19 mouse cellular contexts compared by ENCODE assay signal in the genomic region with DNA sequence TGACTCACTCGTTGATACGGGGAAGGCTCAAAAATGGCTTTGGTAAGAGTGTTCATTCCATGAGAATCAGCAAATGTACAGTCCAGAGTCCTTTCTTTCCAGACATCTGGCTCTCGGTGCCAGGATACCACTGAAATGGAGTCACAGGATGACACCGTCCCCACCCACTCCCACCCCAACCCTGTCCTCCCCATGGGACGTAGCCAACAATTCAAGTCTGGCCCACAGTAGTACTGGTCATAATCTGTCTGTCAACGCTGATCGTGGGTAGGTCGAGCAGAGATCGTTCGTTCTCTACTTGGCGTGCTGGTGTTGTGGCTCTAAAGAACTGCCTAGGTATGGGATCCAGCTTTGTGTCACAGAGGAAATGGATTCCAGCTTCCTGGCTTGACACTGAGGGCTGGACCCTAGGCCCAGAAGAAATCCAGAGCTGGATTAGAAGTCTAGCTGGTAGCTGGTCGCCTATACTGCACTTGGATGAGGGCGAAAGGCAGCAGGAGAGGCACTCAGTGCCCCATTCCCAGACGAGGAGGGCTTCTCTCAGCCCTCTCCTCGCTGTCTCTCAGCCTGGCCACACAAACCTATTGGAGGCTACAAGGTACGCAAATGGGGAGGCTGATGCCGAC. TPM values are rescaled to one million over a fixed set of nuclear protein-coding genes. Genes with fewer than 3 reads are reported as not detected.
DNase-seq lines count a peak whose midpoint lies in the region; ATAC-seq and TF ChIP-seq lines count a peak whose summit lies in the region.
"Had no signal": no experiment of that assay in that cellular context is flagged by ENCODE, and none has a peak within 500 bp of the region (broad histone marks: within the 10 kb centered on the region; RNA-seq: fewer than 3 reads in every experiment).

No protein-coding gene starts in this region.

- peaks cover 63% of the 10 kb centered on the region for H3K4me1 ChIP-seq in spleen, adult 2 months (ENCODE audit: control insufficient read depth, insufficient read depth, insufficient read length)
- H3K4me1 ChIP-seq in liver, embryonic 11.5 days (replicated peaks; ENCODE audit: control insufficient read depth, insufficient read depth, low read length) = peaks cover 48% of the 10 kb centered on the region
- no peaks in the 10 kb centered on the region for H3K4me1 ChIP-seq in stomach, postnatal 0 days (replicated peaks; ENCODE audit: control insufficient read depth, insufficient read depth)
- H3K4me1 ChIP-seq: midbrain, embryonic 15.5 days had no signal

- no peak for DNase-seq in gastrocnemius, adult 2 months
- DNase-seq in gastrocnemius, postnatal 10 days = no peak
- no peak for DNase-seq in spleen, adult 2 months (ENCODE audit: low read depth in 1 of 2, low spot score in 2 of 2)
- DNase-seq in spleen, postnatal 10 days (ENCODE audit: low spot score in 2 of 2) = no peak
- no peak for DNase-seq in liver, embryonic 11.5 days (ENCODE audit: low spot score)
- no peak for DNase-seq in stomach, postnatal 0 days (ENCODE audit: low spot score)
- DNase-seq in testis, postnatal 14 days (ENCODE audit: low spot score) = no peak
- no peak for DNase-seq in spleen, adult 12 weeks (ENCODE audit: low spot score)
- DNase-seq: adrenal gland, postnatal 25 days; cerebellum, postnatal 10 days; gastrocnemius, postnatal 14 days; heart, postnatal 4 days; kidney, postnatal 14 days; left cerebral cortex, postnatal 4 days; lung, adult 18-20 months; spleen, adult 18-20 months had no signal

- peak overlapping the region; percentile 50 for H3K9ac ChIP-seq in liver, embryonic 11.5 days (ENCODE audit: low read depth, low read length)
- no peak overlapping the region for H3K9ac ChIP-seq in stomach, postnatal 0 days (ENCODE audit: low read length)
- H3K9ac ChIP-seq: heart, embryonic 12.5 days; midbrain, embryonic 15.5 days had no signal

- no peak for TF ChIP-seq POLR2A in spleen, adult 2 months (IDR thresholded peaks at IDR 0.05; ENCODE audit: low read depth, low read length)

- peak overlapping the region; percentile 38; the same call in 1 of the 2 replicates for H3K27ac ChIP-seq in gastrocnemius, adult 2 months
- peak overlapping the region; percentile 70 for H3K27ac ChIP-seq in spleen, adult 2 months (ENCODE audit: insufficient read depth, low read length)
- peak overlapping the region; percentile 49 for H3K27ac ChIP-seq in liver, embryonic 11.5 days (ENCODE audit: low read depth, low read length)
- H3K27ac ChIP-seq in stomach, postnatal 0 days (replicated peaks) = 0 out of 2 replicates have a peak overlapping the region, but pooled peaks have one; percentile 18
- H3K27ac ChIP-seq: midbrain, embryonic 15.5 days had no signal

- H3K4me2 ChIP-seq in liver, embryonic 11.5 days = peak overlapping the region; percentile 69
- no peak overlapping the region for H3K4me2 ChIP-seq in stomach, postnatal 0 days (replicated peaks; ENCODE audit: low read depth)
- H3K4me2 ChIP-seq: heart, embryonic 12.5 days; midbrain, embryonic 15.5 days had no signal

- intact Hi-C loops in gastrocnemius, adult 2 months (cut with DNase I) = no loop called here

- WGBS in spleen, adult 2 months = 86% methylated on average over 17 of the region's 17 CpGs
- 68% methylated on average over 17 of the region's 17 CpGs for WGBS in liver, embryonic 11.5 days
- WGBS in stomach, postnatal 0 days = 75% methylated on average over 17 of the region's 17 CpGs

- TF ChIP-seq EP300 in stomach, postnatal 0 days (optimal IDR thresholded peaks at IDR 0.05) = no peak

- no peak overlapping the region for H3K4me3 ChIP-seq in gastrocnemius, adult 2 months
- H3K4me3 ChIP-seq in spleen, adult 2 months (ENCODE audit: extremely low read depth, insufficient read depth, insufficient read length) = no peak overlapping the region
- H3K4me3 ChIP-seq in liver, embryonic 11.5 days (ENCODE audit: low read depth, low read length) = peak overlapping the region; percentile 40
- H3K4me3 ChIP-seq in stomach, postnatal 0 days (ENCODE audit: low read depth, low read length) = no peak overlapping the region
- H3K4me3 ChIP-seq: heart, embryonic 12.5 days; midbrain, embryonic 15.5 days had no signal

- H3K9me3 ChIP-seq in liver, embryonic 11.5 days (ENCODE audit: control insufficient read depth, low read length) = no peaks in the 10 kb centered on the region
- H3K9me3 ChIP-seq in stomach, postnatal 0 days (ENCODE audit: control insufficient read depth, low read length) = no peaks in the 10 kb centered on the region
- H3K9me3 ChIP-seq: heart, embryonic 12.5 days; midbrain, embryonic 15.5 days had no signal

- H3K27me3 ChIP-seq in spleen, adult 2 months (ENCODE audit: control insufficient read depth, insufficient read depth, low read length) = no peaks in the 10 kb centered on the region
- H3K27me3 ChIP-seq in liver, embryonic 11.5 days (replicated peaks; ENCODE audit: control insufficient read depth, insufficient read depth, low read length) = no peaks in the 10 kb centered on the region
- H3K27me3 ChIP-seq in stomach, postnatal 0 days (ENCODE audit: control insufficient read depth, insufficient read depth, low read length) = no peaks in the 10 kb centered on the region
- H3K27me3 ChIP-seq: heart, embryonic 12.5 days; midbrain, embryonic 15.5 days had no signal

- ATAC-seq in liver, embryonic 11.5 days (replicated peaks; ENCODE audit: low FRiP score) = no peak
- no peak for ATAC-seq in stomach, postnatal 0 days (ENCODE audit: low FRiP score, low TSS enrichment)
- ATAC-seq: inflammation-experienced regulatory T-cells, adult 6 months; midbrain, embryonic 15.5 days had no signal

- no peaks in the 10 kb centered on the region for H3K36me3 ChIP-seq in spleen, adult 2 months (ENCODE audit: control insufficient read depth, insufficient read depth, low read length)
- no peaks in the 10 kb centered on the region for H3K36me3 ChIP-seq in liver, embryonic 11.5 days (ENCODE audit: control insufficient read depth, insufficient read depth, low read length)
- H3K36me3 ChIP-seq in stomach, postnatal 0 days (ENCODE audit: control insufficient read depth, insufficient read depth, low read length) = no peaks in the 10 kb centered on the region
- H3K36me3 ChIP-seq: heart, embryonic 12.5 days; midbrain, embryonic 15.5 days had no signal

- no peak for TF ChIP-seq CTCF in gastrocnemius, adult 2 months (IDR thresholded peaks at IDR 0.05)
- no peak for TF ChIP-seq CTCF in spleen, adult 2 months (IDR thresholded peaks at IDR 0.05; ENCODE audit: extremely low read depth, insufficient read depth, insufficient read length, insufficient replicate concordance)
- TF ChIP-seq CTCF in stomach, postnatal 0 days (IDR thresholded peaks at IDR 0.05; ENCODE audit: low read depth) = no peak

RNA-seq across cellular contexts. Expression of a gene that starts 41.6 kb away (rescaled TPM):
- 10 to 100 TPM; 22.9 to 29.6 TPM for total RNA-seq in gastrocnemius, adult 2 months (2021)
- 10 to 100 TPM; 28.2 to 29.8 TPM for total RNA-seq in gastrocnemius, postnatal 10 days (2021)
- polyA plus RNA-seq in spleen, adult 2 months (2012; rRNA removed) = 22.1 and 26.6 TPM in 2 replicates
- polyA plus RNA-seq in liver, embryonic 11.5 days (2014; fragmentation: Nextera tagmentation; extraction: Ambion mirVana) = 31.2 and 35.4 TPM in 2 replicates
- 34.8 and 36.3 TPM in 2 replicates for polyA plus RNA-seq in stomach, postnatal 0 days (2015; fragmentation: Nextera tagmentation; extraction: Ambion mirVana)

Comparison
In these comparisons a context has a peak if more than half of its experiments do, and no peak if none do; other contexts are left out.
1. H3K27ac ChIP-seq: peak in every context shown above with its lines; median percentile 70 in spleen, adult 2 months; 49 in liver, embryonic 11.5 days; 38 in gastrocnemius, adult 2 months; 18 in stomach, postnatal 0 days.